Mouse (Mus musculus) bone marrow, adult 2 months (tissue): ENCODE measurements at regions not wholly inside any gene's neighbourhood (a gene's known extent, or its start where the extent isn't known, plus 50 kb on each side); places are given as distances from the start of the nearest gene placed in this dataset.

Source experiments
- H3K27ac ChIP-seq: fragments of 200-500 bp; 2 replicates; pipeline ENCODE4 v1.5.1; 2012; ENCODE audit warnings: low read depth, mild to moderate bottlenecking, control low read depth, inconsistent platforms, low read length; ENCODE audit not compliant: control insufficient read depth, poor library complexity, insufficient read depth
- H3K4me1 ChIP-seq: fragments of 200-500 bp; 2 replicates; pipeline ENCODE4 v1.6.1; 2011; ENCODE audit warnings: low read length; ENCODE audit not compliant: control insufficient read depth, insufficient read depth
- H3K4me3 ChIP-seq: fragments of 200-500 bp; replicated peaks from 2 replicates; pipeline ENCODE3; 2011; ENCODE audit warnings: mild to moderate bottlenecking, low read depth, low read length, control low read depth; ENCODE audit not compliant: control insufficient read depth
- CTCF ChIP-seq: fragments of 200-500 bp; IDR thresholded peaks from 2 replicates; pipeline ENCODE4 v1.5.1; 2011; ENCODE audit warnings: low read length, control low read depth; ENCODE audit not compliant: control insufficient read depth, insufficient read depth
- POLR2A ChIP-seq: fragments of 200-500 bp; IDR thresholded peaks from 2 replicates; pipeline ENCODE4 v1.6.1; 2011; ENCODE audit warnings: low read depth, mild to moderate bottlenecking, control low read depth, low read length, borderline replicate concordance; ENCODE audit not compliant: control insufficient read depth
- WGBS: fragments of 180-500 bp; shearing (Covaris S2); methylation state at CpG from one replicate; pipeline ENCODE4 v1.1.7; 2018; 5-methylcytosine and 5-hydroxymethylcytosine counted together

DNA sequence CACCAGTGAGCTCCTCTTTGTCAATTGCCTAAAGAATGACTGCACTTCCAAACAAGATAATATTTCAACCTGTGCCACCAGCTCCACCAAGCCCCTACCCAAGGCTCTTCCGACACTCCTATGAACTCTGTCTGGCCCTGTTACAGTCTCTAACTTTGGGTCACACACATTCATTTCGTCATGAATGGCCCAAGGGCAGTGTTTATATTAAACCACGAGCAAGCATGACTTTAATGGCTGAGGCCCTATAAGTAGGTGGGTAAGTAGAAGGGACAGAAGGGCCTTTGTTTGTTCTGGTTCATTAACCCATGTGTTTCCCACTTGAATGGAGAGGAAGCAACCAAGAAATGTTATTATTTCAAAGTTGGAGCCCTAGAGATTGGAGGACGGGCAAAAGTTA lies 714.9 kb upstream of the 3110018I06Rik start:
- TF ChIP-seq CTCF (no peak), POLR2A (no peak)
- 62% methylated on average over 4 of the region's 4 CpGs for WGBS
- H3K27ac ChIP-seq = no peak overlapping the region
- H3K4me1 ChIP-seq = no peaks in the 10 kb centered on the region
- H3K4me3 ChIP-seq = no peak overlapping the region

DNA sequence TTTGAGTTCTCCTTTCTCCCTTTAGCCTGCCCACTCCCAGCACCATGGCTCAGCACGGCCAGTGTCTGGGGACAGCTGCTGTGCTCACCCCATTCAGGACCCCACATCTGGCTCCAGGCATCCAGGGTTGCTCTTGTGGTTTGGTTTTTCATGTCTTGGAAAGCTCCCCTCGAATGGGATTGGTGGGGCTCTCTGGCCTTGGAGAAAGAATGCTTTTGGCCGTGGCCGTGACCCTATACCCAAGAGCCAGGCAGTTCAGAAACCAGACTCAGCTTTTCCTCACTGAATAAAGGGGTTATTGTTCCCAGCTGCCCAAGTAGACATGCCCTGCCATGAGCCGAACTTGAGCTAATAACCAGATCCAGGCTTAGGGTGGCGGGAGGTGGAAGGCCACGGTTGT lies 691.8 kb upstream of the 3110018I06Rik start:
- WGBS = 80% methylated on average over 7 of the region's 7 CpGs
- Histone ChIP-seq H3K4me3 (no peak overlapping the region), H3K4me1 (no peaks in the 10 kb centered on the region), H3K27ac (no peak overlapping the region)
- TF ChIP-seq POLR2A (no peak), CTCF (no peak)

DNA sequence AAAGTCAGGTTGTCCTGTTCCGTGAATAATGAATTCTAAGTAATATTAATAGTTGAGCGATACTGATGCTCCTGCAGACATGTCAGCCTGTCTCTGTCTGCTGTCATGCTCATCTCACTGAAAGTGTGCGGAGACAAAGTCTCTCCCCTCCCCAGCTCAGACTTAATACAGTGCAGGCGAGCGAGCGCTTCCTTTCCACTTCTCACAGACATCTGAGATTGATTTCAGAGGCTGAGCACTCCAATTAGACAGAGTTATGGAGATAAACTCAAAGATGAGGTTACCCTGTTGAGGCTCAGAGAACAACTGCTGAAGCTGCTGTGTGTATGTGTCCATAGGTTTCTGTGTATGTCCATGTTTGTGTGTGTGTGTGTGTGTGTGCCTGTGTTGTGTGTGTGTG lies 668.7 kb upstream of the 3110018I06Rik start:
- H3K27ac ChIP-seq = no peak overlapping the region
- TF ChIP-seq POLR2A (no peak), CTCF (no peak)
- no peaks in the 10 kb centered on the region for H3K4me1 ChIP-seq
- no peak overlapping the region for H3K4me3 ChIP-seq
- 80% methylated on average over 6 of the region's 6 CpGs for WGBS

DNA sequence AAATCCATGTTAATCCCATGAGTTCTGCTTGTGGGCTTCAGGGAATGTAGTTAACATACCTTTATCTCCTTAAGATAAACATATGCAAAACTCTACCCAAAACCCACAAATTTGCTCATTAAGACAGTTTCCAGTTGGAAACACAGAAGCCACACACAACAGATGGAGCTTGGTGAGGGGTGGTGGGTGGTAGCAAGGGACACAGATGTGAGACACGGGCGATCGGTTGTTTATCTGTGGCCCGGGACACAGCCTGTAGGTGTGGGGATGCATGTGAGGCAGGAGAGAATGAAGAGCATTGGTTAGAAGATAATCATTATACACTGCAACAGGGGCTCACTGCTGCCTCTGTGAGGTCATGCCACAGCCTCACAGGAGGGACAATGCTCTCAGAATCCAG lies 666.1 kb upstream of the 3110018I06Rik start:
- Histone ChIP-seq H3K4me1 (no peaks in the 10 kb centered on the region), H3K27ac (no peak overlapping the region), H3K4me3 (no peak overlapping the region)
- 87% methylated on average over 4 of the region's 4 CpGs for WGBS
- no peak for TF ChIP-seq CTCF
- no peak for TF ChIP-seq POLR2A

DNA sequence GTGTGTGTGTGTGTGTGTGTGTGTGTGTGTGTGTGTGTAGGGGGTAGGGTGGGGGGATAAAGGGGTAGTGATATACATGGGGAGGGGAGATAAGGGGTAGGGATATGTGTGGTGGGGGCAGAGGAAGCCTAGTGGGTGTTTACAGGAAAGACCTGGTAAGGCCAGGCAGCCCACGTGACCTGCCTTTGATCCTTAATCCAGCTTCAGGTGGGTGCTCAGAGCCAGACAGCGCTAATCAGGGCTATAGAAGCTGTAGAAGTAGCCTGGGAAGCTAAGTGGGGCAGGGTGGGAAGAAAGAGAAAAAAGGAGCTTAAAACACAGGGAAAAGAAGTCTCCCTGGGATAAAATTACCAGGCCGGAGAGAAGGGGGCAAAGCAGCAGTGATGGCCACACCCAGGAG lies 659.9 kb upstream of the 3110018I06Rik start:
- H3K4me1 ChIP-seq = no peaks in the 10 kb centered on the region
- no peak overlapping the region for H3K27ac ChIP-seq
- no peak for TF ChIP-seq POLR2A
- H3K4me3 ChIP-seq = no peak overlapping the region
- 31% methylated on average over 3 of the region's 3 CpGs for WGBS

DNA sequence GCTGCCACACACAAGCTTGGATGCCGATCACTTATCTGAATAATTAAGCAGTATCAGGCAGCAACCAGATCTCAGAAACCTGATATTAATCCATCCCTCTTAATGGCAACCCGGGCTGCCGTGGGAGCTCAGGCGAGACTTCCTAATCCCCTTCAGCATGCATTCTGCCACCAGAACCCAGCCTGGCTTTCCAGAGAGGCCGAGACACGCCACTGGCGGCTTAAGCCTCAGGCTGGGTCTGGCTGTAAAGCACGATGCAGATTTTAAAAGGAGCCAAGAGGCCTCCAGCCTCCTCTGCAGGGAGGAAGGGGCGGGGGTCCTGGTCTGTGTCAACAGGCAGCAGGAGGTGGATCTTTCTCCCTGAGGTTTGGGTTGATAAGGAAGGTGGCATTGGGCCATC lies 659.1 kb upstream of the 3110018I06Rik start:
- no peak overlapping the region for H3K4me3 ChIP-seq
- WGBS = 53% methylated on average over 9 of the region's 9 CpGs
- TF ChIP-seq CTCF (no peak), POLR2A (no peak)

DNA sequence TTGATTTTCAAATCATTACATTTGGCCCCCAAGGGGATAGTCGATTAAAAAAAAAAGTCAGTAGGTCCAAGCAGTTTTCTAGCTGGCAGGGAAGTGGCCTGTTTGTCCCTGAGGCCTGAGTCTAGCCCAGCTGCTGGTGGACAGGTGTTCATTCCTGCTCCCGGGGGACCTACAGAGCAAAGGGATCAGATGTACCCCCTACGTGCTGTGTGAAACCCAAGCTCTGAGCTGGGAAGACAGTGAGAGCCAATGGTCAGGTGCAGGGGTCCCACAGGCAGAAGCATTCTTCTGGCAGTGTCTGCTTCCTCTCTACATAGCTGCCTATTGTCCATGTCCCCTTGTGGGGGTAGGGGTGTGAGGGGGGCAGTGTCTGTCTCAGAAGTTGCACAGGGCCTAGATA lies 653.2 kb upstream of the 3110018I06Rik start:
- WGBS = 69% methylated on average over 3 of the region's 3 CpGs

More for the DNA sequence above, 659.1 kb upstream of the 3110018I06Rik start:
- Histone ChIP-seq H3K4me1 (no peaks in the 10 kb centered on the region), H3K27ac (no peak overlapping the region)

DNA sequence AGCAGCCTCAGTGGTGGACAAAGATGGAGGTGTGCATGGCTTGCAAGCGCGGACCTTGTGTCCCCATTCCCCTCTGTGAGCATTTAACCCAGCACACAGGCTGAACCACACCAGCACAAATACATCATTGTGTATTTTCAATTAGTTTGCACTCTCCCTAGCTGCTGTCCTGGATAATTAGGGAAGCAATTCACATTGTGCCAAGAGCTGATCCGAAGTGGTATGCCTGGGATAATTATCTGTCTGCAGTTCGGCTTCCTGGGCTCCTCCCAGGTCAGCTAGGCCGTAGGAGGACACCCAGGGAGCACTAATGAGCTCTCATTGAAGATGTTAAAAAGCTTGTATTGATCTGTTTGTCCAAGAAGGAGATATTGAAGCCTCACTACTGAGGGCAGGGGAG lies 648.8 kb upstream of the 3110018I06Rik start:
- H3K27ac ChIP-seq = no peak overlapping the region
- no peak overlapping the region for H3K4me3 ChIP-seq
- H3K4me1 ChIP-seq = no peaks in the 10 kb centered on the region
- TF ChIP-seq POLR2A (no peak), CTCF (no peak)
- 60% methylated on average over 5 of the region's 5 CpGs for WGBS

More for the DNA sequence above, 653.2 kb upstream of the 3110018I06Rik start:
- Histone ChIP-seq H3K27ac (no peak overlapping the region), H3K4me1 (no peaks in the 10 kb centered on the region), H3K4me3 (no peak overlapping the region)
- TF ChIP-seq CTCF = no peak
- TF ChIP-seq POLR2A = no peak

DNA sequence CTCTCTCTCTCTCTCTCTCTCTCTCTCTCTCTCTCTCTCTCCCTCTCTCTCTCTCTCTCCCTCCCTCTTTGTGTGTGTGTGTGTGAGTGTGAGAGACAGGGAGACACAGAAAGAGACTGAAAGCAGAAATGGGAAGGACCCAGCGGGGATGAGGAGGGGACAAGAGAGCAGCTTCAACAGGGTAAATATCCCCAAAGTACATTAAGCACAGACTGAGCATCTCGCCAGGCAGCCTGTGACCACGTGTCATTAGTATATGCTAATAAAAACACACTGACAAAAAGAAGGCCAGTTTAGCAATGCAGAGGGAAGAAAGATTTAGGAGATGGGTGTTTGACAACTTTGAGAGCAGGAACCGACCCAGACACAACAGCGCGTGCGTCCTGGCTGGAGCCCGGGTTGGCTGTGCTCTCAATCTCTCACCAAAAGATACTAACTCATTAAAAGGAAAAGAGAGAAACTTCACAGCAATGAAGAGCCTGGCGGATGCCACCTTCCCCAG lies 648.2 kb upstream of the 3110018I06Rik start:
- no peak overlapping the region for H3K4me3 ChIP-seq
- 60% methylated on average over 9 of the region's 9 CpGs for WGBS
- no peak overlapping the region for H3K27ac ChIP-seq
- no peaks in the 10 kb centered on the region for H3K4me1 ChIP-seq
- TF ChIP-seq POLR2A (no peak), CTCF (no peak)
